Mouse (Mus musculus): Measurements from ENCODE around the gene Ak7.

DNA sequence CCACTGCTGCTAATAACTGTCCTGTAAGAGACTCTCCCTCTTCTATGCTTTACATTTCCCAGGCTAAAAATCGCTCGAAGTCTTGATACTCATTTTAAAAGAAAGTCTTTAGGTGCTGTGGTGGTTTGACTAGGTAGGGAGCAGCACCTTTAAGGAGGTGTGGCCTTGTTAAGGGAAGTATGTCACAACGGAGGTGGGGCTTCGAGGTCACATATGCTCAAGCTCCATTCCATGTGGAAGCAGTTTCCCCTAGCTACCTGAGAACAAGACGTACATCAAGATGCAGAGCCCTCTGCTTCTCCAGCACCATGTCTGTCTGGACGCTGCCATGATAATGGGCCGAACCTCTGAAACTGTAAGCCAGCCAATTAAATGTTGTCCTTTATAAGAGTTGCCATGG is 27.6 kb upstream of the Ak7 start:
- TF ChIP-seq TAL1 (IDR thresholded peaks at IDR 0.05; ENCODE audit: low read length) (no peak), GATA1 (IDR thresholded peaks at IDR 0.05; ENCODE audit: low read length) (no peak)

All from erythroblast, embryonic 14.5 days (primary cell).